Mouse (Mus musculus): Measurements from ENCODE around the gene Clpx.

DNA sequence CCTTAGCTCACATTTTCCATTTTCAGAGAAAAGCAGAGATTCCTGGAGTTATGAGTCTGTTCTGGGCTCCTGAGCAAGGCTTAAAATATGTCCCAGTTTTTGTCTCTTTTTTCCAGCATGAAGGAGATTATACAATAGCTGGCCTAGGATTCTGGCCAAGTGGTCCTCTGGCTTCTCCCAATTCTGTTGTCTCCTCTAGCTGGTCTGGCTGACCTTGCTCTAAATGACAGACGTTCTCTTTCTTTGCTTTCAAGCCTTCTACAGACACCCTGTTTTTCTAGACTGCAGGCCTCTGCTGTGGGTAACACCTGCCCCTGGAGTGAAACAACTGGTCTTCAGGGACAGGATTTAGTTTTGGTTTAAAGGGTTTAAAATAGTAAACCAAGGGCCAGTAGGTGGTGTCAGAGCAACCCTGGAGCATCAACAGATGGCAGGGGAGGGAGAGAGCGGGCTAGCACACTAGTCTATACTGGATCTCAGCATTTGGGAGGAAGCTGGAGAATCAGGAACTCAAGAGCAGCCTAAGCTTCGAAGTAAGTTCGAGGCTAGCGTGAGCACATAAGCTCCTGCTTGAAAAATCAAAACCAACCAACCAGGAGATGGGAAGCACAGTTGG, 12.4 kb upstream of the Clpx start:
- TF ChIP-seq ZC3H11A (IDR thresholded peaks at IDR 0.05; ENCODE audit: borderline replicate concordance, low read depth, low read length), result no peak
- TF ChIP-seq HCFC1 (IDR thresholded peaks at IDR 0.05; ENCODE audit: borderline replicate concordance, insufficient read depth, low read length), result no peak
- TF ChIP-seq CHD2 (IDR thresholded peaks at IDR 0.05; ENCODE audit: low read depth, low read length), result no peak

Measured in ES-E14 (cell line).